Mouse (Mus musculus) left cerebral cortex, adult 18-20 months (tissue): ENCODE data around the gene Robo2. TPM values are rescaled to one million over a fixed set of nuclear protein-coding genes. Genes with fewer than 3 reads are reported as not detected.

Experiments
- DNase-seq, 2 experiments: peaks; one replicate each; pipeline ENCODE4 v3.0.0; 2021 to 2022; ENCODE audit warnings: low spot score in 2 of 2, mixed read lengths in 1 of 2
- long read RNA-seq, 2 experiments: library from polyadenylated mRNA; stranded (forward); transcript quantifications; one replicate each; pipeline ENCODE4 v2.0.0; 2021
- total RNA-seq, 2 experiments: library from RNA; stranded (reverse); gene quantifications; 2 replicates each; pipeline ENCODE4 v1.2.3; 2021

Robo2 gene
- 100 to 1,000 TPM; 130 to 136 TPM for total RNA-seq
- long read RNA-seq, experiment 1, partial matches to known transcripts: 3 of 11 reads
- long read RNA-seq, experiment 1, other reads (novel, unspliced or antisense): 8 of 11 reads
- long read RNA-seq, experiment 2, full-length matches to known transcripts: 1 of 7 reads
- long read RNA-seq, experiment 2, partial matches to known transcripts: 4 of 7 reads
- long read RNA-seq, experiment 2, other reads (novel, unspliced or antisense): 2 of 7 reads

GRCm38 (mm10) chr16:74411481-74412251, at the start of gene Robo2:
TSS of gene Robo2 (minus strand) at chr16:74411825.
- peak; percentile 61 to 80 for DNase-seq

- no peak for DNase-seq
Observed at GRCm38 (mm10) chr16:74458138-74458537, 46.5 kb upstream of the Robo2 start.

GRCm38 (mm10) chr16:74457736-74458135, 46.1 kb upstream of the Robo2 start:
- no peak for DNase-seq

- no peak for DNase-seq
Observed at GRCm38 (mm10) chr16:74456808-74457470, 45.3 kb upstream of the Robo2 start.

GRCm38 (mm10) chr16:74455179-74455578, 43.6 kb upstream of the Robo2 start:
- no peak for DNase-seq

GRCm38 (mm10) chr16:74448025-74448424, 36.4 kb upstream of the Robo2 start:
- no peak for DNase-seq

- no peak for DNase-seq
Observed at GRCm38 (mm10) chr16:74427071-74427470, 15.4 kb upstream of the Robo2 start.

GRCm38 (mm10) chr16:74420324-74420723, 8.7 kb upstream of the Robo2 start:
- DNase-seq: no peak

- peak; percentile 35 to 51 for DNase-seq
Observed at GRCm38 (mm10) chr16:74412471-74413291, 1.1 kb upstream of the Robo2 start.

GRCm38 (mm10) chr16:74411021-74411420, 604 bp downstream of the Robo2 start:
- DNase-seq: peak in 1 of 2 experiments; percentile 38

- DNase-seq: peak; percentile 22 to 25
Observed at GRCm38 (mm10) chr16:74410125-74410524, 1.5 kb downstream of the Robo2 start.

GRCm38 (mm10) chr16:74409548-74409947, 2.1 kb downstream of the Robo2 start:
- no peak for DNase-seq

- no peak for DNase-seq
Observed at GRCm38 (mm10) chr16:74408566-74408965, 3.1 kb downstream of the Robo2 start.

- no peak for DNase-seq
Observed at GRCm38 (mm10) chr16:74397291-74397690, 14.3 kb downstream of the Robo2 start.

- no peak for DNase-seq
Observed at GRCm38 (mm10) chr16:74395678-74396077, 15.9 kb downstream of the Robo2 start.

GRCm38 (mm10) chr16:74379458-74379857, 32.2 kb downstream of the Robo2 start:
- DNase-seq: no peak

GRCm38 (mm10) chr16:74375342-74375940, 36.2 kb downstream of the Robo2 start:
- no peak for DNase-seq

GRCm38 (mm10) chr16:74374540-74374939, 37.1 kb downstream of the Robo2 start:
- no peak for DNase-seq

GRCm38 (mm10) chr16:74373407-74373806, 38.2 kb downstream of the Robo2 start:
- DNase-seq: no peak

- DNase-seq: no peak
Observed at GRCm38 (mm10) chr16:74372876-74373275, 38.7 kb downstream of the Robo2 start.

GRCm38 (mm10) chr16:74348437-74348836, 63.2 kb downstream of the Robo2 start:
- no peak for DNase-seq
